Mouse (Mus musculus) heart, adult 11 months (tissue): ENCODE results near the gene Shisa9.

ENCODE experiments used
- DNase-seq: peaks from one replicate; pipeline ENCODE4 v3.0.0; 2022

The Shisa9 gene

DNA sequence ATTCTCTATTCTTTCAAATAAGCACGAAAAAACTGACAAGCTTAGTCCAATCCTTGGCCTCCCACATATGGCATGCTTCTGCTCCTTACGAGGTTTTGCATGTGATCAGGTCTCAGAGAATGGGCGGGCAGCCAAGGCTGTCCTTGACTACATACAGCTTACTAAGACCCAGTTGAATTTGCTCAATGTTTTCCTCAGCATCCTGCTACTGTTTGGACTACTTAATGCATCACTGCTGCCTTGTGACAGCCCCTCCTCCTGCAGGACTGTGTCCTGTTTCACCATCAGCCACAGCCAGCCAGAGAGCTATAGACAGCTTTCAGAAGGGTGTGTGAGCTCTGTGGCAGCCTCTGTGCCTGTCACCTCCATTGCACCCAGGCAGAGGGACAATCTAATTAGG lies 92.4 kb downstream of the Shisa9 start:
- DNase-seq: no peak

DNA sequence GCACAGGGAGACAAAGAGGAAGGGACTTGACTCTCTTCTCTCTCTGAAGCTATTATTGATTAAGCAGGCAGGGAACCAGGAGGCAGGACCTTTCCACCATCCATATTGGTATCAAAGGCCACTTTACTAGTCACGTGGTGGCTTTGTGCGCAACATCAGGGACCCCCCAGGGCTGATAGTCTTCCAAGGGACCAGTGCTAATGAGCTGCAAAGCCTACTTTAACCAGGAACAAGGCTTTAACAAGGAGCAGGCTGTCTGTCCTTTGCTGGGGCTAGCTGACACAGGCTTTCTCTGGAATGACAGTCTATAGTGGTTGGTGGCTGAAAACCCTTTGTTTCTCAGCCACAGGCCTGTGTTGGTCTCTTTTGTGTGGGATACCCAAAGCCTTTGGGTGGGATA lies 92.8 kb downstream of the Shisa9 start:
- DNase-seq: no peak

DNA sequence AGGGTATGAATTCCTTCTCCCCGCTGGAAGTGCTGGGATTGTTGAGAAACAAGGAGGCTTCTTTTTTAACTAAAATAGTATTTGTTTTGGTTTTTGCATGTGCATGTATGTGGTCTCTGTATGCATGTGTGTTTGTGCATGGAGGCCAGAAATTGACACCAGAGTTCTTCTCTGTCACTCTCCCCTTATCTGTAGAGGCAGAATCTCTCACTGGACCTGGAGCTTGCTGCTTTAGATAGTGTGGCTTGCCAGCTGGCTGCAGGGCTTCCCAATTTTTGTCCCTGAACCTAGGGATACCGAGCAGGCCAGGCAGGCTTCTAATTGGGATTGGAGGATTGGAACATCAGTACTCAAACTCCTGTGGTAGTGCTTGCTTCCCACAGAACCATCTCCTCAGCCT lies 99.2 kb downstream of the Shisa9 start:
- DNase-seq: no peak

DNA sequence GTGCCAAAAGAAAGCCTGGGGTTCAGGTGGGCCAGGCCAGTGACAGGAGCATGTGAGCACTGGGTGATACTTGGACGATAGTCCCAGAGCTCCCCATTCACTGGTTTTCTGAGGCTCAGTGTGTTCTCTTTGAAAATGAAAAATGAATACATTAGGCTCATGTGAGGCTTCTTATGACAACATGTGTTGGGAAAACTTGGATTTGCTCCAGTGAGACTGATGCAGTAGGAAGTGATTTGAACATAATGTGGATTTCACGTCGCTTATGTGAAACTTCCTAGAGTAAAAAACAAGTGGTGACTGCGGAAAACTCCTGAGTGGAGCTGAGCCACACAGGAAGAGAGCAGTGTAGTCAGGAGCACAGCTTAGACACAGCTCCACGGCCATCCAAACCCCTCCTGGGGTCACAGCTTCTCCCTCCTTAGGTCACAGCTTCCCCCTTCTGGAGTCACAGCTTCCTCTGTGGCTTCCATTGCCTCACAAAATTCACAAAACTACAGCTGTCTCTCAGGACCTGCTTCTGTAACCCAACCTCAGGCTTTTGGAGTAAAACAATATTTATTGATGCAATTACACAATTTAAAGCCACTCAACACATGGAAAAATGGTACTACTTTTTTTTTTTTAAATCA lies 106.8 kb downstream of the Shisa9 start:
- no peak for DNase-seq

DNA sequence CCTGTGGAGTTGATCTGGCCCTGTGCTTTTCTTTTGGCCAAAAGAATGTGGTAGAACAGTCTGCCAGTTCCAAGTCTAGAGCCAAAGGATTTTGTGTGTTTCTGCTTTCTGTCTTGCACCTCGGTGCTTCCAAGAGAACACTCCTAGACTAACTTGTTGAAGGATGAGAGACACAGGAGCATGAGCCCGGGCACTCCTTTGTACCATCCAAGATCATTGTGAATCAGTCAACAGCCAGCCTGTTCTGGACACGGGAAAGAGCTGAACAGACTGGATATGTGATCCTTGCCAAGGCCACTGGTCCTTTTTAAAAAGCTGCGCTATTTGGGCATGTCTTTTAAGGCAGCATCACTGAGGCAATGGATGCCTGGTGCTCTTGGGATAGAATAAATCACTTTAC lies 109.3 kb downstream of the Shisa9 start:
- no peak for DNase-seq

DNA sequence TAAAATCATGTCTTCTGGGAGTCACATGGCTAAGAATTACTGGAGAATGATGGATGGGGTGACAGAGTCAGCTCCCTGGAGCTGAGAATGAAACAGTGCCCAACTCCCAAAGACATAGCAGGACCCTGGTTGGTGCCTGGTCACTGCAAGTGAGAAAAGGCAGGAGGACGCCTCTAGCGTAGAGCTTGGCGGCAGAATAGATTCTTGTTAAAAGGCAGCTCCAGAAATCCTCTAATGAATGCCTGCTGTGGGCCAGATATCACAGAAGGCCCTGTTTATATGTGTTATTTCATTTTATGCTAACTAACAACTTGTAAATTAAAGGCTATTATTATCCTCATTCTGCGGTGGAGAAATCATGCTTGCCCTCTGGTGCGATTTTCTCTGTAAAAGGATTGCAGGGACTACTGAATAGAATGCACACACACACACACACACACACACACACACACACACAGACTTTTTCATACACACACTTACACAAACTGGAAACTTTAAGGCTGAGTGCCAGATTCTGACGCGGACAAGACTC lies 110.9 kb downstream of the Shisa9 start:
- DNase-seq: no peak

DNA sequence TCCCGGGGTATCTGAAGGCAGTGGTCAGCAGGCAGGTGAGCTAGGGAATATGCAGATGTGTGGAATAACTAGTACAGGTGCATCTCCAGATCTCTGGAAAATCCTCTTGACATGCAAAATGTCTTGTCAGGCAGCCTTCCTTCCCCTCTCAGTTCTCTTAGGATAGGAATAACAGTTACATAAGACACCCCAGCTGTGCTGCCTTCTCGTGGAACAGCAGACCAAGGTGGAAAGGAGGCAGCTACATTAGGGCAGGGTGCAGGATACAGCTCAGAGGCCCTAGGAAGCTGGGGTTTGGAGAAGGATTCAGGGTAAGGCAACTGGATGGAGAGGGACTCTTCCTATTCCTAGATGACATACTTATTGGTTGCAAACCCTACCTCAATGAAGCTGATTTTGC lies 111.5 kb downstream of the Shisa9 start:
- DNase-seq: no peak

DNA sequence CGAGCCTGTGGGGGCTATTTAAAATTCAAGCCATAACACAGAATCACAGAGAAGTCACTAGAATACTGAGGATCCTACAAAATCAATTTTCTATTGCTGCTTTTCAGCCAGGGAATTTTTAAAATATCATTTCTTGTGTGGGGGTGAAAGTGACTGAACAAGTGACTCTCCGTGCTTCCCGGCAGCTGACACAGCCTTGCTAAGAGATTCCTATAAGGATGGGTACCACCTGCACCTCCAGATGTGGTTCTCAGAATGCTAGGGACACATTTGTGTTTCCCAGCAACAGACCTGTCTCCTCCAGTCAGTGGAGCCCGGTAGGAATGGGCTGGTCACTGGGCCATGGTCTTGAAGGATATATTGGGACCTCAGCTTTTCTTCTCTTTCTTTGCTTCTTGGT lies 124.5 kb downstream of the Shisa9 start:
- DNase-seq: peak; percentile 25

DNA sequence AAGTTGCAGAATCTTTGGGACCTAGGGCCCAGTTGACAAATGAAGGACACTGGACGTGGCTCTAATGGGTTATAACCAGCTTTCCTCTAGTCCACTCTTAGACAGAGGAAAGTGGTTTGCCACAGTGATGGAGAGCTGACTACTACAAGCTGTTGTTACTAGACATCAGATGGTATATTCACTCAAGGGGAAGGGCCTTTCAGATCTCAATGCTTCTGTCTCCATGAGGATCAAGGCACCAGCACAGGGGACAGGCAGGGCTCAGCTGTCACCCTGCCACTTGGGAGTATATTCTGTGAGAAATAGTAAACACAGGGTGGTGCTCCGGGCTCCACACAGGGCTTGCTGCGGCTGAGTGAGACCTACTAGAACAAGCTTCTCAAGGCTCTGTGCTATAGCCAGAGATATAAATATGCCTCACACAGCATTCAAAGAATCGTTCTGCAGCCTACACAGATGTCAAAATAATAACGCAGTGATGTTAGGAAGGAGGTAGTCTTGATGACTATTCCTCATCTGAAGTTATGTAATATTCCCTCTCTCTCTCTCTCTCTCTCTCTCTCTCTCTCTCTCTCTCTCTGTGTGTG lies 127.0 kb downstream of the Shisa9 start:
- DNase-seq: peak; percentile 68

DNA sequence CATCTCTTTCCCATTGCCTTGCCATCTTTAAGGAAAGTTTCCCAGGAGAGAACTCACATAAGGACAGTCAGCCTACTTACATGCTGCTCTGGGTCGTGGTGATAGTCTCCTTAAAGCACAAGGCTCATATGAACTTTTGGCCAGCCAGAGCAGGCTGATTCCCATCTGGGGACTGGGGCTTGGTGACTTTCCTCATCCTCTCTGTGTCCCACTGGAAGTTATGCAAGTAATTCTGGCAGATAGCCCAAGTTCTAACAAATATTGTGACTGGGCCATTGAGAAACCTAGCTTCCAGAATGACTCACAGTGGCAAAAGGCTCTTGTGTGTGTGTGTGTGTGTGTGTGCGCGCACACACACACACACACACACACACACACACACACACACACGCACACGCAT lies 130.5 kb downstream of the Shisa9 start:
- DNase-seq: peak; percentile 97

DNA sequence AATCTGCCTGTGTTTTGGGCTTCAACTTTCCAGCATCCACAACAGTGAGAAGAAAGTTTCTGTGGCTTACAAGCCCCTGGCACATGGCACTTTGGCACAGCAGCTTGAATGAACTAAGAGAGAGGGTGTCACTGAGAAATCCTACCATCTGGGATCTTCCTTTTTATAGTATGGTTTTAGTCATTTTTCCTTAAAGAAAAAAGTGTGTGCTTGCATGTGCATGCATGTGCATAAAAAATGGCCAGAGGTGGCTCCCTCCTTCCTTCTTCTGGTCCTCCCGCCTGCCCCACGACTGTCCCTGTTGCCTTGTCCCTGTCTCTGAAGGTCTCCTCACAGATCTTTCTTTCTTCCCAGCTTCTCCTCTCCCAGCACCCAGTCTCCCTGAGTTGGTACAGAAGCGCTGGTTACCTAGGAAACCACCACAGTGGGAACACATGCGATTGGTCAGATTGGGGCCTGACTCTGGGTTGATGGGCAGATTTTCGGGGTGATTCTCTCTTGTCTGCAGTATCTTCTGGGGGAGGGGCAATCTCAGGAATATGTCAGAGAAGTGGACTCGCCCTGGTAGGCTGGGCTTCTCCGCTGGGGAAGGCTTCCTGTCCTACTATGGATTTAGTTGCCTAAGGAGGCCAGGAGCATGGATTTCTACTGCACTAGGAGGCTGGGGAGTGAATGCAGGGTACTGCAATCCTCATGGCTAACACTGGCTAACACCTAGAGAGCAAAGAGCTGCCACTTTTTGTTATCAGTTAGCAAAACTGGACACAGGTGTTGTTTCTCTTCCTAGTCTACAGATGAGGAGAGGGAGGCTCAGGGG lies 131.3 kb downstream of the Shisa9 start:
- peak; percentile 58 for DNase-seq

DNA sequence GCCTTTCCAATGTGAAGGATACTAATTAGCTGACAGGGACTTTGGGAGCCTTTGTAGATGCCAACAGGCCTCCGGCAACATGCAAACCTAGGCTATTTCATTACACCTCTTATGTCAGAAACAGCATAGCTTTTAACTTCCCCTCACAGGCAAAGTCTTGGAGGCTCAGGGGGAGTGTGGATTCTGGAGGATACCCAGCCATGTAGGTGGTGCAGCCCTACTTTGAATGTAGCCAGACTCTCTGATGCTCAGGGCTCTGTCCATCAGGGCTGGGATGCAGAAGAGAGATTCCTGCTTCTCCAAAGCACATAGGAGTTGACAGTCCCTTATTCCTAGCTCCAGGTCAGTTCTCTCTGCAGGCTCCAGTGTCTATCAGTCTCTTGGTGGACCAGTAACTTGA lies 133.0 kb downstream of the Shisa9 start:
- peak; percentile 73 for DNase-seq

DNA sequence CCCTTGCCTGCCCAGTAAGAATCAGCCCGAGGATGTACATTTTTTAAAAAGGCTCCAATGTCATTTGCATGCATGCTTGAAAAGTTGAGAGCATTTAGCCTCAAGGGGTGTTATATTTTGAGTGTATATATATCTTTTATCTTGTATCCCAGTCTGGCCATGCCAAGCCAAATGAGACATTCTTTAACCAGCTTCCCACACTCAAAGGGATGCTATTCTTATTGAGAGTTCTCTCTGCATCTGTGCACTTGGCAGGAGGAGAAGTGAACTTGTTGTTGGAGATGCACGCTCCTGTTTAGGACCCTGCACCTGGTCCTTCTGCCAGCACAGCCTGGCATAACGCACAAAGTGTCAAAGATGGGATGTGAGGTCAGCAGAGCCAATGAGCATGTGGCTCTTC lies 135.6 kb downstream of the Shisa9 start:
- DNase-seq: peak; percentile 76

DNA sequence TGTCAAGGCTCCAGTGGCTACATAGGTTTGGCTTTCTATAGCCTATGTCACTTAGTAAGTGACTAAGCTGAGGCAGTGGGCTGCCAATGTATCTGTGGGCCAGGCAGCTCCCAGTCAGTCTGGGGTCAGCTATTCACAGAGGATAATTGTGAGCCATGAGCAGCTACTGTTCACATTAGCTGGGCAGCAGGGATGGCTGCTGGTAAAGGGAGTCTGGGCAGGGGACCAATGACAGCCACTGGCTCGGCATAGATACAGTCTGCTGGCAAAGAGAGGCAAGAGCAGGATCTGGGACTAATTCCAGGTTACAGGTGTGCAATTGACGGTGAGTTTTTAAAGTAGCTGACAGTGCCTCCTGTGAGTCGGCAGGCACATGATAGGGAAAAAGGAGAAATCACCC lies 145.9 kb downstream of the Shisa9 start:
- DNase-seq: peak; percentile 35

DNA sequence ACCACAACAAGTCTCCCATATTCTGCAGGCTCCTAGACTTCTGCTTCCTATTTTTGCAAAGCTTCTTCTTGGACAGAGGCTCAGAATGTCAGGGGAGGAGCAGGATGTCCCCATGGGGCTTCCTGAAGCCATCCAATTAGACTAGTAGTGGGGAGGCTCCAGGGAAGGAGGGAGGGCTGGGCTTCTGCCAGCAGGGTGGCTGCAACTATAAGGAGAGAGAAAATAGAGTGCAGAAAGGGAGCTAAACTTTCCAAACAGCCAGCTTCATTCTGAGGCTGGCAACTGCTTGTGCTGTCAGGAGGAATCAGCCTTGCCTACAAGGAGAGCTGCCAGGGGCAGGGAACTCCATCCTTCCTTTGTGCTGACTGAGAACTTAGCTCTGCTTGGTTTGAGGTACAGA lies 162.8 kb downstream of the Shisa9 start:
- DNase-seq: peak; percentile 86

DNA sequence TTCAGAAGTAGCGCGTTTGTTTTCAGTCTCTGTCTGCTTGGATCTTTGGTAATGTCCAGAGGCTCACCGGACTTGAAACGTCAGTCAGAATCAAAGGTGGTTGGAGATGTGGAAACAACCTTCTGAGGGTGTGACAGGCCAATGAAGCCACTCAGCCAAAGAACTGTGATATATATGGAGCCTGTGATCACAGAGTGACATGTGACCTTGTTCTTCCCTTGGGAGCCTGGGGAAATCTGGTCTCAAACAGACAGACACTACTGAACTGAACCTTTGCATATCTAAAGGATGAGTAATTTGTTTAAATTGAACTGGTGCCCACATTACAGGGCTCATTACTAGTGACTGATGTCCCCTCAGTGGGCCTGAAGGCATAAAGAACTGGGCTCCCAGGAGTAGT lies 168.1 kb downstream of the Shisa9 start:
- no peak for DNase-seq

DNA sequence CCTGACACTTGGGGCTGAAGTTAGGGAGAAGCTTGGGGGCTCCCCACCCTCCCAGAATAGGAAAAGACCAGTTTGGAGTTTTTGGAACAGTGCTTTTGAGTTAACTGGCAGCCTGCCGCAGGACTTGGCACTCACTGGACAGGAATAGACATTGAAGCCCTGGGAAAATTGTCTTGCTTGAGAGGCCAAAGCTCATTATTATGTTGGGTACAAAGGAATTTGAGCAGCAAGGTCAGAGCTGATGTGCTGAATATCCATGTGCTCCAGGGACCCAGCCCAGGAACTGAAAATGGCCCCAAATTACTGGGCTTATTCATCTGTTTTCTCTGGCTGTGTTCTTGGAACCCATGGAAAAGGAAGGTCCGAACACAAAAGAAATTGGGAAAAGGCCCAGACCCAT lies 170.6 kb downstream of the Shisa9 start:
- peak; percentile 84 for DNase-seq

DNA sequence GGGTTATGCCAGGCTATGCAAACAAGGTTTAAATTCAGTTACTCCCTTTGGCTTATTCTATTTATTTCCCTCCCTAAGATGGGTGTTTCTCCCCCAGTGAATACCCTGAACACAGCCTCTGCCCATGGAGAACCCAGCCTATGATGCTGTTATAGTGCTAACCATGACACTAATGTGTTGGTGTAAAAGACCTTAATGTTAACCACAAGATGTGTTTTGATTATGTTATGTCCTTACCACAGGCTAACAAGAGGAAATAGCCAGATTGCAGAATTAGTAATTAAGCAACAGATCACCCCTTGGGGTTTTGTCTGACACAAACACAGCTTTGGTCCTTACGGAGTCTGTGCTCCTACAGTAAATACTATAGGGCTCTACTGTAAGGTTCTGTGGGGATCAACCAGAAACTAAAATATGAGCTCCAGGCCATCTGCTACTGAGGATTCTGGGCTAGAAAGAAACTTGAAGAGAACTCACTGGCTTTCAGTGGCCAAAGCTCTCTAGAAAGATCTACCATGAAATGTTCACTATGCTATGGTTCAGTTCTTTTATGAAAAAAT lies 189.6 kb downstream of the Shisa9 start:
- no peak for DNase-seq

DNA sequence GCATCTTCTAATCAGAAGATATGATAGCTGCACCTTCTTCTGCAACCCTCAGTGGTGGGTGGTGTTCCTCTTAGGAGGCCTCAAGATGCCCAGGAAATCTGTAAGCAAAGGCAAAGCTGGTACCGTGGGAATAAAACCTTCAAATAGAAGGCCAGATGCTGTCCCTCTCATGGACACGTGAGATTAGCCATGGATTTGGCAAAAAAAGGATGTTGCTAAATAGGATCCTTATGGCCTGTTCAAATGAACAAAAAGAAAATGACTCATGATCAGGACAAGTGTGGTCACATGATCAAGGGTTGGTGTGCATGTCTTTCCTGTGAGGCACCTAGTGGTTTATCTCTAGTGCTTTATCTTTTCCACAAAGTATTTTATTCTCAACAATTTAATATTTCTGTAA lies 194.1 kb downstream of the Shisa9 start:
- DNase-seq: no peak

DNA sequence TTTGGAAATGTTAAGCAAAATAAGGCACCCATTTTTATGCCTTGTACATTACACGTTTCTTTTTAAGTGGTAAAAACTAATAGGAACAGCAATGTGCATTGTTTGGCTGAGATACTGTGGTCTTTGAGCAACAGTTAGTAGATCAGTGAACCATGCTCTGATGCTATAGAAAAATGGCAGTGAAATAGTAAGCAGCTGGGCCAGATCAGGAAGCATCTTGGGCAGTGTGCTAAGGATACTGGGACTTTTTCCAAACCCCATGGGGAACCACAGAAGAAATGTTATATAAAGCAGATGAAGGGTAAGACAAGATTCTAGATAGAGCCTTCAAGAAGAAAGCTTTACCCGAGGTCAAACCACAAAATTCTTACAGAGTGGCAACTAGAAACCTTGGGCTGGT lies 205.8 kb downstream of the Shisa9 start:
- DNase-seq: no peak

DNA sequence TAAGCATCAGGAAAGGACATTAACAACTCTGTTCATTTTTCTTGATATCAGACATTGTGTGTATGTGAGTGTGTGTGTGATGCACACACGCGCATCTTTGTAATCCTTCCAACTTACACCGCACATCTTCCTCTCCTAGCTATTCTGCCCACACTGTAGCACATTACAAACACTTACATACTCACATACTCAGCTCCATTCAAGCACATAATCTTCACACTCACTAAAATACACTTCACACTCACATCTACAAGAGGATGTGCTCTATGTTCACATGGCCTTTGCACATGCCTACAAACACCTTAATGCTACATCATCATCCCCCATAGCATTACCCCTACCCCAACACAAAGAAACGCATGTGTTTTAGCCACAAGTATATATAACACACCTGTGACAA lies 212.9 kb downstream of the Shisa9 start:
- DNase-seq: no peak

DNA sequence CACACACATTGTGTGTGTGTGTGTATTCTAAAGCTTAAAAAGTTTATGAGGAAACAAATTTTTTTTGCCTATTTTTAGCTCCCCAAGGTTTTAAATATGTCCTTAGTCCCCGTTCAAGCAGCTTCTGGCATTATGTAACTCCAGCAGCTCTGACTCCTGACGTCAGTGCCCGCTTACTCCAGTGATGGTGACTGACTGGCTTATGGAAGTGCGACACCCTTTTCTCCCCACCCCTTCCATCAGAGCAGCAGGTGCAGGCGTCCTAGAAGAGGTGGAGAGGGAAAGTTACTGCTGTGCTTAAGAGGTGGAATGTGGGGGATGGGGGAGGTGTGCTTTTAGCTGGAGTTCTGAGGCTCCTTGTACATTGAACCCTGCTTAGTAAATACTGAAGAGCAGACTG lies 213.7 kb downstream of the Shisa9 start:
- peak; percentile 88 for DNase-seq

DNA sequence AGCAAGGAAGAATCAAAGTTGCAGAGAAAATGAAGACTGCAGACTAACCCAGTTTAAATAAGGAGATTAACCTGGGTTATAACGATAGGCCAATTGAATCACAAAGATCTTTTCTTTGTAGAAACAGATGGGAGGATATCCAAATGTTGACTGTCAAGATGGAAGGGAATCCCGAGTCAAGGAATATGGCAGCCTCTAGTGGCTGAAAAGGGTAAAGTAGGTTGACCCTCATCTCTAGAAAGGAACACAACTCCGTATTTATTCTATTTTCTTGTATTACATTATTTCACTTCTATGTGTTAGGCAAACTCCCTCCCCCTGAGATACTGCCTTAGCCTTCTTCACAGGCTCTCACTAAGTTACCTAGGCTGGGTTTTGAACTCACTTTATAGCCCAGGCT lies 217.3 kb downstream of the Shisa9 start:
- DNase-seq: no peak

DNA sequence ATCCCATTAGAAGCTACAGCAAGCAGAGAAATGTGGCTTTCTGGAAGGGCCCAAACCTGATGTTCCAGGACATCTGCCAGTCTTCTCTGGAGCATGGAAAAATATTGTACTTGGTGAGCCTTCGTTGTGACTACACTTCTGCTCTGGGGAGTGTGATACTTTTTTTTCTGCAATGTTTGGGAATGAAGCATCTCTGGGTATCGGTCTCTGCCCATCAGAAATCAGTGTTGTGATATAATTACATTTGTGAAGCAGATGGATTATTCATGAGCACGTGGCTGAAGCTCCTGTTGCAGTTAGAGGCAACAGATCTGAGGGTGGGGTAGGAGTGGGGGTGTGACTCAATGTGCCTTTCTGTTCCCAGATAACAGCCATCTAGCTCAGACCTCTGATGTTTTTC lies 218.2 kb downstream of the Shisa9 start:
- no peak for DNase-seq
